Mouse (Mus musculus) thymus, postnatal 36 days (tissue): ENCODE results near the gene Serpinf1.
"Not testable (repeated sequence)": the region's sequence is repeated elsewhere in the genome, so short reads cannot be mapped to it uniquely, and the experiment has no call there.

Experiments
- DNase-seq, 2 experiments: peaks; one replicate each; pipeline ENCODE4 v3.0.0; 2022; ENCODE audit warnings: mixed read lengths in 2 of 2

The Serpinf1 gene

GRCm38 (mm10) chr11:75421375-75422012 is 1.0 kb downstream of the Serpinf1 start:
- DNase-seq: no peak

- no peak for DNase-seq
Observed at GRCm38 (mm10) chr11:75420810-75421374, 1.6 kb downstream of the Serpinf1 start.

- no peak for DNase-seq
Observed at GRCm38 (mm10) chr11:75420037-75420436, 2.5 kb downstream of the Serpinf1 start.

GRCm38 (mm10) chr11:75415994-75416393 is 6.5 kb downstream of the Serpinf1 start:
- DNase-seq: peak in 1 of 2 experiments; percentile 30

- peak; percentile 18 to 39 for DNase-seq
Observed at GRCm38 (mm10) chr11:75415096-75415495, 7.4 kb downstream of the Serpinf1 start.

GRCm38 (mm10) chr11:75410591-75410990 is 11.9 kb downstream of the Serpinf1 start:
- DNase-seq: peak; percentile 30 to 43

- DNase-seq: peak; percentile 59 to 76
Observed at GRCm38 (mm10) chr11:75409679-75410575, 12.6 kb downstream of the Serpinf1 start.

GRCm38 (mm10) chr11:75406865-75407264 is 15.6 kb downstream of the Serpinf1 start:
- peak; percentile 74 to 78 for DNase-seq

- DNase-seq: no peak
Observed at GRCm38 (mm10) chr11:75406104-75406503, 16.4 kb downstream of the Serpinf1 start.

GRCm38 (mm10) chr11:75404801-75405200 is 17.7 kb downstream of the Serpinf1 start:
- DNase-seq: no peak

- DNase-seq: no peak
Observed at GRCm38 (mm10) chr11:75403301-75404052, 19.0 kb downstream of the Serpinf1 start.

- no peak for DNase-seq
Observed at GRCm38 (mm10) chr11:75402271-75402690, 20.2 kb downstream of the Serpinf1 start.

GRCm38 (mm10) chr11:75400099-75400498 is 22.4 kb downstream of the Serpinf1 start:
- DNase-seq: no peak

- no peak for DNase-seq
Observed at GRCm38 (mm10) chr11:75399411-75399841, 23.1 kb downstream of the Serpinf1 start.

GRCm38 (mm10) chr11:75397452-75397851 is 25.0 kb downstream of the Serpinf1 start:
- DNase-seq: no peak

GRCm38 (mm10) chr11:75395611-75396010 is 26.9 kb downstream of the Serpinf1 start:
- DNase-seq: no peak

GRCm38 (mm10) chr11:75383529-75383928 is 39.0 kb downstream of the Serpinf1 start:
- DNase-seq: not testable (repeated sequence)

- not testable (repeated sequence) for DNase-seq
Observed at GRCm38 (mm10) chr11:75378786-75379185, 43.7 kb downstream of the Serpinf1 start.

GRCm38 (mm10) chr11:75377125-75377524 is 45.4 kb downstream of the Serpinf1 start:
- DNase-seq: no peak
